Mouse (Mus musculus): ENCODE measurements around the gene Slc9a3r1. TPM values are rescaled to one million over a fixed set of nuclear protein-coding genes. Genes with fewer than 3 reads are reported as not detected.

Slc9a3r1 gene
- polyA plus RNA-seq (2015; fragmentation: Nextera tagmentation; extraction: Ambion mirVana) = 24.6 and 46.4 TPM in 2 replicates

- Histone ChIP-seq H3K4me3 (peak within 1 kb of the TSS; percentile 72), H3K27ac (peak within 1 kb of the TSS; percentile 76), H3K4me1 (replicated peaks) (peaks cover 42% of the 10 kb centered on the region), H3K36me3 (no peaks in the 10 kb centered on the region), H3K27me3 (peaks cover 15% of the 10 kb centered on the region), H3K9ac (peak within 1 kb of the TSS; percentile 60), H3K9me3 (replicated peaks) (no peaks in the 10 kb centered on the region), H3K4me2 (peak within 1 kb of the TSS; percentile 92)
- peak; percentile 95 for ATAC-seq (replicated peaks; ENCODE audit: insufficient number of reproducible peaks, insufficient read depth, low FRiP score, low read depth)
- WGBS = under 1% methylated on average over 47 of the region's 47 CpGs
Measured at GRCm38 (mm10) chr11:115162832-115163480, at the start of gene Slc9a3r1. Slc9a3r1 (plus strand) TSS chr11:115163341.

GRCm38 (mm10) chr11:115119409-115119808 is 43.7 kb upstream of the Slc9a3r1 start:
- no peaks in the 10 kb centered on the region for H3K4me1 ChIP-seq (replicated peaks)
- ATAC-seq (replicated peaks; ENCODE audit: insufficient number of reproducible peaks, insufficient read depth, low FRiP score, low read depth) = no peak
- H3K9ac ChIP-seq = no peak overlapping the region
- no peaks in the 10 kb centered on the region for H3K27me3 ChIP-seq
- H3K27ac ChIP-seq = no peak overlapping the region
- no peaks in the 10 kb centered on the region for H3K9me3 ChIP-seq (replicated peaks)
- H3K36me3 ChIP-seq = no peaks in the 10 kb centered on the region
- 65% methylated on average over 9 of the region's 9 CpGs for WGBS
- H3K4me3 ChIP-seq = no peak overlapping the region
- no peak overlapping the region for H3K4me2 ChIP-seq

- ATAC-seq (replicated peaks; ENCODE audit: insufficient number of reproducible peaks, insufficient read depth, low FRiP score, low read depth) = no peak
- H3K4me1 ChIP-seq (replicated peaks) = no peaks in the 10 kb centered on the region
Measured at GRCm38 (mm10) chr11:115128483-115128882, 34.7 kb upstream of the Slc9a3r1 start.

GRCm38 (mm10) chr11:115129508-115130126 is 33.5 kb upstream of the Slc9a3r1 start:
- no peaks in the 10 kb centered on the region for H3K27me3 ChIP-seq
- no peaks in the 10 kb centered on the region for H3K9me3 ChIP-seq (replicated peaks)
- H3K9ac ChIP-seq = no peak overlapping the region
- H3K27ac ChIP-seq = no peak overlapping the region
- no peaks in the 10 kb centered on the region for H3K4me1 ChIP-seq (replicated peaks)
- no peaks in the 10 kb centered on the region for H3K36me3 ChIP-seq
- no peak overlapping the region for H3K4me2 ChIP-seq
- no peak for ATAC-seq (replicated peaks; ENCODE audit: insufficient number of reproducible peaks, insufficient read depth, low FRiP score, low read depth)
- no peak overlapping the region for H3K4me3 ChIP-seq
- WGBS = 78% methylated on average over 13 of the region's 13 CpGs

More at GRCm38 (mm10) chr11:115128483-115128882, 34.7 kb upstream of the Slc9a3r1 start:
- H3K36me3 ChIP-seq = no peaks in the 10 kb centered on the region
- H3K4me2 ChIP-seq = no peak overlapping the region
- H3K27me3 ChIP-seq = no peaks in the 10 kb centered on the region
- no peak overlapping the region for H3K27ac ChIP-seq
- H3K9me3 ChIP-seq (replicated peaks) = no peaks in the 10 kb centered on the region
- 32% methylated on average over 4 of the region's 4 CpGs for WGBS
- no peak overlapping the region for H3K9ac ChIP-seq
- no peak overlapping the region for H3K4me3 ChIP-seq

GRCm38 (mm10) chr11:115131768-115132381 is 31.3 kb upstream of the Slc9a3r1 start:
- Histone ChIP-seq H3K9me3 (replicated peaks) (no peaks in the 10 kb centered on the region), H3K27me3 (no peaks in the 10 kb centered on the region), H3K4me3 (no peak overlapping the region), H3K4me1 (replicated peaks) (no peaks in the 10 kb centered on the region), H3K9ac (no peak overlapping the region), H3K4me2 (no peak overlapping the region), H3K27ac (no peak overlapping the region), H3K36me3 (no peaks in the 10 kb centered on the region)
- ATAC-seq (replicated peaks; ENCODE audit: insufficient number of reproducible peaks, insufficient read depth, low FRiP score, low read depth) = no peak
- WGBS = 74% methylated on average over 8 of the region's 8 CpGs

- Histone ChIP-seq H3K4me1 (replicated peaks) (no peaks in the 10 kb centered on the region), H3K27ac (no peak within 1 kb of the TSS), H3K36me3 (no peaks in the 10 kb centered on the region), H3K4me2 (no peak within 1 kb of the TSS), H3K9ac (no peak within 1 kb of the TSS), H3K4me3 (no peak within 1 kb of the TSS), H3K27me3 (no peaks in the 10 kb centered on the region), H3K9me3 (replicated peaks) (no peaks in the 10 kb centered on the region)
- 61% methylated on average over 8 of the region's 8 CpGs for WGBS
- ATAC-seq (replicated peaks; ENCODE audit: insufficient number of reproducible peaks, insufficient read depth, low FRiP score, low read depth) = no peak
Measured at GRCm38 (mm10) chr11:115133800-115134199, 29.3 kb upstream of the Slc9a3r1 start, which contains the start of gene Cd300lf. Cd300lf (minus strand) TSS chr11:115133992.

- Histone ChIP-seq H3K4me2 (no peak overlapping the region), H3K9ac (no peak overlapping the region), H3K9me3 (replicated peaks) (no peaks in the 10 kb centered on the region), H3K27ac (no peak overlapping the region), H3K4me1 (replicated peaks) (no peaks in the 10 kb centered on the region), H3K27me3 (no peaks in the 10 kb centered on the region), H3K4me3 (no peak overlapping the region), H3K36me3 (no peaks in the 10 kb centered on the region)
- ATAC-seq (replicated peaks; ENCODE audit: insufficient number of reproducible peaks, insufficient read depth, low FRiP score, low read depth) = no peak
- WGBS = 58% methylated on average over 5 of the region's 5 CpGs
Measured at GRCm38 (mm10) chr11:115138597-115139262, 24.4 kb upstream of the Slc9a3r1 start.

GRCm38 (mm10) chr11:115141970-115142369 is 21.2 kb upstream of the Slc9a3r1 start:
- 80% methylated on average over 2 of the region's 2 CpGs for WGBS
- no peak overlapping the region for H3K4me2 ChIP-seq
- no peak for ATAC-seq (replicated peaks; ENCODE audit: insufficient number of reproducible peaks, insufficient read depth, low FRiP score, low read depth)

GRCm38 (mm10) chr11:115147813-115148212 is 15.3 kb upstream of the Slc9a3r1 start:
- Histone ChIP-seq H3K9me3 (replicated peaks) (no peaks in the 10 kb centered on the region), H3K27me3 (peaks cover 7% of the 10 kb centered on the region), H3K4me1 (replicated peaks) (peaks cover 6% of the 10 kb centered on the region; the same call in 1 of the 2 replicates), H3K27ac (no peak overlapping the region), H3K4me3 (no peak overlapping the region), H3K4me2 (no peak overlapping the region), H3K9ac (no peak overlapping the region), H3K36me3 (no peaks in the 10 kb centered on the region)
- ATAC-seq (replicated peaks; ENCODE audit: insufficient number of reproducible peaks, insufficient read depth, low FRiP score, low read depth) = no peak
- WGBS = 71% methylated on average over 4 of the region's 4 CpGs

More at GRCm38 (mm10) chr11:115141970-115142369, 21.2 kb upstream of the Slc9a3r1 start:
- H3K27ac ChIP-seq = no peak overlapping the region
- H3K36me3 ChIP-seq = no peaks in the 10 kb centered on the region
- no peak overlapping the region for H3K9ac ChIP-seq
- no peaks in the 10 kb centered on the region for H3K4me1 ChIP-seq (replicated peaks)
- no peaks in the 10 kb centered on the region for H3K27me3 ChIP-seq
- H3K9me3 ChIP-seq (replicated peaks) = no peaks in the 10 kb centered on the region
- no peak overlapping the region for H3K4me3 ChIP-seq

GRCm38 (mm10) chr11:115150741-115151254 is 12.3 kb upstream of the Slc9a3r1 start:
- H3K27me3 ChIP-seq = peaks cover 36% of the 10 kb centered on the region
- no peaks in the 10 kb centered on the region for H3K36me3 ChIP-seq
- ATAC-seq (replicated peaks; ENCODE audit: insufficient number of reproducible peaks, insufficient read depth, low FRiP score, low read depth) = no peak
- H3K9me3 ChIP-seq (replicated peaks) = no peaks in the 10 kb centered on the region
- H3K4me2 ChIP-seq = no peak overlapping the region
- no peak overlapping the region for H3K9ac ChIP-seq
- 56% methylated on average over 6 of the region's 6 CpGs for WGBS
- H3K4me3 ChIP-seq = no peak overlapping the region
- H3K27ac ChIP-seq = no peak overlapping the region
- peaks cover 18% of the 10 kb centered on the region for H3K4me1 ChIP-seq (replicated peaks)
